Mouse (Mus musculus): Measurements from ENCODE around the gene Olfr1012. TPM values are rescaled to one million over a fixed set of nuclear protein-coding genes. Genes with fewer than 3 reads are reported as not detected.
"Not testable (repeated sequence)": the region's sequence is repeated elsewhere in the genome, so short reads cannot be mapped to it uniquely, and the experiment has no call there.

The Olfr1012 gene
- polyA plus RNA-seq, 1 experiment from 2014 or later: not detected

GRCm38 (mm10) chr2:85711159-85711558 is 51.4 kb downstream of the Olfr1012 start:
- WGBS: 12% methylated on average over 1 of the region's 1 CpGs
- no peak overlapping the region for H3K27ac ChIP-seq (ENCODE audit: low read length)
- no peak overlapping the region for H3K4me3 ChIP-seq (replicated peaks; ENCODE audit: low read length)
- no peak for ATAC-seq
- no peaks in the 10 kb centered on the region for H3K27me3 ChIP-seq (replicated peaks; ENCODE audit: control insufficient read depth, insufficient read depth, low read length)
- H3K4me1 ChIP-seq (replicated peaks; ENCODE audit: control insufficient read depth, insufficient read depth, low read length): no peaks in the 10 kb centered on the region
- no peak overlapping the region for H3K9ac ChIP-seq (replicated peaks; ENCODE audit: low read depth, low read length)
- H3K4me2 ChIP-seq (ENCODE audit: low read length): no peak overlapping the region
- H3K9me3 ChIP-seq (ENCODE audit: control insufficient read depth, low read length): no peaks in the 10 kb centered on the region
- H3K36me3 ChIP-seq (ENCODE audit: control insufficient read depth, insufficient read depth): no peaks in the 10 kb centered on the region

DNA sequence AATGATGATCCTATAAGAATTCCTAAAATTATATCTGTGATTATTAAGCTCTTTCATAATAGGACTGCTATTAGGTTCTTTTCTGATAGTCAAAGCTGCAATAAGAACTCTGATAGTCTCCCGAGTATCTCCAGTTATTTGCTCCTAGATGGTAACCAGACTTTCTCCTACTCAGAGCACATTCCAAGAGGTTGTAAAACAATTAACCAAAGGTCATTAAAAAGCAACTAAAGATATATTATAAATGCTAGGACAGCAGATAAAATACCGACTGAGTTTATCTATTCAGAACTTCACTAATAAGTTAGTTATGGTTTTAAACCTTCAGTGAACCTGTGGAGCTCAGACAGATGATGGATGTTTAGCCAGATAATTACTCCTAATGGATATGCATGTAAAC is 51.9 kb downstream of the Olfr1012 start:
- WGBS: 80% methylated on average over 2 of the region's 2 CpGs
- not testable (repeated sequence) for H3K27me3 ChIP-seq (replicated peaks; ENCODE audit: control insufficient read depth, insufficient read depth, low read length); H3K4me3 ChIP-seq (replicated peaks; ENCODE audit: low read length); H3K27ac ChIP-seq (ENCODE audit: low read length); ATAC-seq; H3K9ac ChIP-seq (replicated peaks; ENCODE audit: low read depth, low read length); H3K9me3 ChIP-seq (ENCODE audit: control insufficient read depth, low read length); H3K4me1 ChIP-seq (replicated peaks; ENCODE audit: control insufficient read depth, insufficient read depth, low read length); H3K4me2 ChIP-seq (ENCODE audit: low read length); H3K36me3 ChIP-seq (ENCODE audit: control insufficient read depth, insufficient read depth)

Other genes starting within 250 kb of the Olfr1012 start
- 0.15 TPM in 1 of 2 replicates, not detected in the other for gene 4833423E24Rik, start 243.7 kb downstream of the Olfr1012 start, polyA plus RNA-seq (2015; fragmentation: Nextera tagmentation; extraction: Ambion mirVana)
- not detected in 2 replicates for gene Olfr996, start 183.6 kb downstream of the Olfr1012 start, polyA plus RNA-seq (2015; fragmentation: Nextera tagmentation; extraction: Ambion mirVana)
- gene Olfr998, start 173.8 kb downstream of the Olfr1012 start, polyA plus RNA-seq (2015; fragmentation: Nextera tagmentation; extraction: Ambion mirVana): not detected in 2 replicates
- not detected in 2 replicates for gene Olfr1000, start 150.9 kb downstream of the Olfr1012 start, polyA plus RNA-seq (2015; fragmentation: Nextera tagmentation; extraction: Ambion mirVana)
- not detected in 2 replicates for gene Olfr1002, start 112.1 kb downstream of the Olfr1012 start, polyA plus RNA-seq (2015; fragmentation: Nextera tagmentation; extraction: Ambion mirVana)
- gene Olfr154, start 98.3 kb downstream of the Olfr1012 start, polyA plus RNA-seq (2015; fragmentation: Nextera tagmentation; extraction: Ambion mirVana): not detected in 2 replicates
- gene Olfr1006, start 84.0 kb downstream of the Olfr1012 start, polyA plus RNA-seq (2015; fragmentation: Nextera tagmentation; extraction: Ambion mirVana): not detected in 2 replicates
- gene Olfr1008, start 73.3 kb downstream of the Olfr1012 start, polyA plus RNA-seq (2015; fragmentation: Nextera tagmentation; extraction: Ambion mirVana): not detected in 2 replicates
- not detected in 2 replicates for gene Olfr1009, start 47.3 kb downstream of the Olfr1012 start, polyA plus RNA-seq (2015; fragmentation: Nextera tagmentation; extraction: Ambion mirVana)
- not detected in 2 replicates for gene Olfr1013, start 4.3 kb upstream of the Olfr1012 start, polyA plus RNA-seq (2015; fragmentation: Nextera tagmentation; extraction: Ambion mirVana)
- gene Olfr1014, start 9.9 kb upstream of the Olfr1012 start, polyA plus RNA-seq (2015; fragmentation: Nextera tagmentation; extraction: Ambion mirVana): not detected in 2 replicates
- gene Olfr1015, start 19.3 kb upstream of the Olfr1012 start, polyA plus RNA-seq (2015; fragmentation: Nextera tagmentation; extraction: Ambion mirVana): not detected in 2 replicates
- gene Olfr1016, start 39.8 kb upstream of the Olfr1012 start, polyA plus RNA-seq (2015; fragmentation: Nextera tagmentation; extraction: Ambion mirVana): not detected in 2 replicates
- gene Olfr1018, start 55.7 kb upstream of the Olfr1012 start, polyA plus RNA-seq (2015; fragmentation: Nextera tagmentation; extraction: Ambion mirVana): not detected in 2 replicates
- gene Olfr1019, start 82.7 kb upstream of the Olfr1012 start, polyA plus RNA-seq (2015; fragmentation: Nextera tagmentation; extraction: Ambion mirVana): not detected in 2 replicates
- not detected in 2 replicates for gene Olfr1020, start 84.3 kb upstream of the Olfr1012 start, polyA plus RNA-seq (2015; fragmentation: Nextera tagmentation; extraction: Ambion mirVana)
- gene Olfr1022, start 105.8 kb upstream of the Olfr1012 start, polyA plus RNA-seq (2015; fragmentation: Nextera tagmentation; extraction: Ambion mirVana): not detected in 2 replicates
- gene Olfr1023, start 122.9 kb upstream of the Olfr1012 start, polyA plus RNA-seq (2015; fragmentation: Nextera tagmentation; extraction: Ambion mirVana): not detected in 2 replicates
- gene Olfr1024, start 142.3 kb upstream of the Olfr1012 start, polyA plus RNA-seq (2015; fragmentation: Nextera tagmentation; extraction: Ambion mirVana): not detected in 2 replicates
- not detected in 2 replicates for gene Olfr1025-ps1, start 152.4 kb upstream of the Olfr1012 start, polyA plus RNA-seq (2015; fragmentation: Nextera tagmentation; extraction: Ambion mirVana)
- not detected in 2 replicates for gene Olfr1026, start 158.8 kb upstream of the Olfr1012 start, polyA plus RNA-seq (2015; fragmentation: Nextera tagmentation; extraction: Ambion mirVana)
- gene Olfr1028, start 187.7 kb upstream of the Olfr1012 start, polyA plus RNA-seq (2015; fragmentation: Nextera tagmentation; extraction: Ambion mirVana): not detected in 2 replicates
- not detected in 2 replicates for gene Olfr1029, start 211.1 kb upstream of the Olfr1012 start, polyA plus RNA-seq (2015; fragmentation: Nextera tagmentation; extraction: Ambion mirVana)
- gene Olfr1030, start 216.5 kb upstream of the Olfr1012 start, polyA plus RNA-seq (2015; fragmentation: Nextera tagmentation; extraction: Ambion mirVana): not detected in 2 replicates
- not detected in 2 replicates for gene Olfr1031, start 227.5 kb upstream of the Olfr1012 start, polyA plus RNA-seq (2015; fragmentation: Nextera tagmentation; extraction: Ambion mirVana)
- not detected in 2 replicates for gene Olfr1032, start 242.8 kb upstream of the Olfr1012 start, polyA plus RNA-seq (2015; fragmentation: Nextera tagmentation; extraction: Ambion mirVana)

Measured in forebrain, embryonic 16.5 days (tissue).